Mouse (Mus musculus): ENCODE data around the gene Gzmf. TPM values are rescaled to one million over a fixed set of nuclear protein-coding genes. Genes with fewer than 3 reads are reported as not detected.
A peak's percentile ranks its signal among the peaks of the same experiment; 100 is the strongest.
"Not testable (repeated sequence)": the region's sequence is repeated elsewhere in the genome, so short reads cannot be mapped to it uniquely, and the experiment has no call there.

The Gzmf gene
- under 1 TPM in 1 of 2 experiments, not detected in 1; 0.96 TPM for polyA plus RNA-seq (2017; shearing (Covaris generic))

GRCm38 (mm10) chr14:56211317-56211716 is at the start of gene Gzmf:
Gzmf (minus strand) TSS chr14:56211417.
- no peak for ATAC-seq

DNA sequence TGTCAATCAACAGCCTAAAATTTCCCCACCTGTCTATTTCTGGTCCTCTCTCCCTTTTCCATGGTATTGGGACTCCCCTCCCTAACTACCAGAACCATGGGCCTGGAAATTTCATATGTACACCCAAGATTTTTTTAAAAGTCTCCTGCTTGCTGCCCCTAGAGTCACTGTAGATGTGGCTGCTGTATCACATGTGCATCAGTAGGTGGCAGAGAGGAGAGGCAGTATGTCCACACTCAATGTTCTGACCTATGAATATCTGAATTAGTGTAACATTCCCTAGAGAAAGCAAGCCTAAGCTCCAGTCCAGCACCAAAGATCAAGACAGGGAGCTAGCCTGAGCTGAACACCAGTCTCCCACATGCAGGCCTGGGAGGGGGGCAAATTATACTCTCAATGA is 29.2 kb upstream of the Gzmf start:
- ATAC-seq: peak; percentile 77

- ATAC-seq: no peak
These were observed 23.3 kb upstream of the Gzmf start, which contains the start of gene Gzmc for GRCm38 (mm10) chr14:56234556-56234955. Gzmc (minus strand) TSS chr14:56234656.

- peak; percentile 80 for ATAC-seq
These were observed 5.6 kb downstream of the Gzmf start for GRCm38 (mm10) chr14:56205613-56206012.

DNA sequence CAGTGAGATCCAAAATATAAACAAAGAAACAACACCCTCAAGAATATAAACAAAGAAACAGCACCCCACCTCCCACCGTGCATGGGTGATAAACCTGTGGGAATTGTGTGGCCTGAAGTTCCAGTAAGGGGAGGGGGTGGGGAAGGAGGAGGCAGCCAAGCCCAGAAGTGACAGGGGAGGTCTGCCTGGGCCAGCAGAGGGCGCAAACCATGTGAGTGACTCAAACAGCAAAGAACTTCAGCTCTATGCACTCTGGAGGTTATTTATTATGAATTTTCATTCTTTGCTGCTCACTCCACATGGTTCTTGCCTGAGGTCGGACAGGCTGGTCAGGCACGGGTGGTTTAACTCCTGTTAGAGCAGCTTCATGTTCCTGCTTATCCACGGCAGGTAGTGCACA is 6.2 kb downstream of the Gzmf start:
- ATAC-seq: peak; percentile 76

DNA sequence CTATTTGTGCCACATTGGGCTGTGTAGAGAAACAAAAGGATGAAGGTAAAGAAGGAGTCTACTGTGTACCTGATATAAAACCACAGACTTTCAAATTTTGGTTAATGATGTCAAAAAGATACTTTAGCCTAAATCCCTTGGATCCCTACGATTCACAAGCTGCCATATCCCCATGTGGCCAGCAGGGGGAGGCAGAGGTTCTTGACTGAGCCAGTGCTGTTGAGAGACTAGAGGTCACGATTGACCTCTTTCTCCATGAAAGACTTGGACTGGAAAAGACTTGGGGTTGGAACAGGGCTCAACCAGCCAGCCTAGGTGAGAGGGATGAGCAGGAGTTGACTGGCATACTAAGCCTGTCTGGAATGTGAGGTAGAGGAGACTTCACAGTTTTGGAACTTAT is 7.2 kb downstream of the Gzmf start:
- peak; percentile 24 for ATAC-seq

DNA sequence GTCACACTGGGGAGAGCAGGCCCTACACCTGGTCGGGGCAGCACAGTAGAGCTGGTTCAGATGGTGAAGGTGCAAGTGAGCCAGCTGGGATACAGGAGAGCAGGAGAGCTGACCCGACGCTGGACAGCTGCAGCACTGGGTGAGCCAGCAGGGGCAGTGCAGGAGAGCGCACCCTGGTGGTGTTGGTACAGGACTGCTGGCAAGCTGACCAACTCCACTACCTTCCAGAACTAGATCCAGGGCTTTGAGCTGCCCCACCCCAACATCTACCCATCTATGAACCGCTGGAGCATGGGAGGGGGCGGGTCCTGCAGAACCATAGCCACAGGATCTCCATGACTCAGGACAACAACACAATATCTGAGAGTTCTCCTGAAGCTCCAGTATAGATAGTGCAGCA is 24.3 kb downstream of the Gzmf start:
- no peak for ATAC-seq

DNA sequence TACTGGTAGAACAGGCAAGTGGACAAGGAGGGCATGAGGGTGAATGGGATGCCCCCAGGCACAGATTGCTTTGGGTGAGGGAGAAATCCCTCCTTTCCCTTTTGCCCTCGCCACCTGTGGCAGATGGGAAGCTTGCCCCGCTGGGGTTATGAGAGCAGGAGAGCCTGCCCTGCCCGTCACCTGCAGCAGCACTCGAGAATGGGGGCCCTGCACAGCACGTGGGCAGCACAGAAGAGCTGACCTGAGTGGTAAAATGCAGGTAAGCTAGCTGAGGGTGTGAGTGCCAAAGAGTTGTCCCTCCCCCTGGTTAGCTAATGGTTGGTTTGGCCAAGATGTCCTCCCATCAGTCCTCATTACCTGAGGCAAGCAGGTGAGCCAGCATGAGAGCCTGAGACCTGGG is 24.7 kb downstream of the Gzmf start:
- no peak for ATAC-seq

DNA sequence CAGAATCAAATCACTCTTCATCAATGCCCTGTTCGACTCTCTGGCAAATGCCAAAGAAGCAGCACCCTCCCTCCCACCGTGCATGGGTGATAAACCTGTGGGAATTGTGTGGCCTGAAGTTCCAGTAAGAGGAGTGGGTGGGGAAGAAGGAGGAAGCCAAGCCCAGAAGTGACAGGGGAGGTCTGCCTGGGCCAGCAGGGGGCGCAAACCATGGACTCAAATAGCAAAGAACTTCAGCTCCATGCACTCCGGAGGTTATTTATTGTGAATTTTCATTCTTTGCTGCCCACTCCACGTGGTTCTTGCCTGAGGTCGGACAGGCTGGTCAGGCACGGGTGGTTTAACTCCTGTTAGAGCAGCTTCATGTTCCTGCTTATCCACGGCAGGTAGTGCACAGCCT is 33.6 kb downstream of the Gzmf start:
- not testable (repeated sequence) for ATAC-seq

DNA sequence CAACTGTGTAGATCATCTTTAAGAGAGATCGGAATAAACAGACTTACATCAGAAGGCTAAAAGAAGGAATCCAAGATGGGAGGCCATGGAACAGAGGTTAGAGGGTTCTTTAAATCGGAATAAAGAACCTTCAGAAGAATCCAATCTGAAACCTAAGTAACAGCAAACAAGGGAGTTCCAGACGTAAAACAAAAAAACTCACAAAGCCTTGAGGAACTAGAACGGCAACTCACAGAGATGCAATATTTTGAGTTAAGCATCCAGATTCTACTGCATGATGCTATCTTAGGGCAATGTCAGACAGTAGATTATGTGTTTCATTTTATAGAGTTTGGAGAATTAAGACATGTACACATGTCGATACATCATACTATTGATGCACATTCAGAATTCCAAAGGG is 36.7 kb downstream of the Gzmf start, which contains the start of gene Gzmn:
Gene Gzmn (minus strand): TSS at position 101 of the 400 bp plus-strand sequence.
- ATAC-seq: no peak

- ATAC-seq: no peak
These were observed 37.8 kb downstream of the Gzmf start for GRCm38 (mm10) chr14:56173396-56173795.

- no peak for ATAC-seq
These were observed 38.5 kb downstream of the Gzmf start for GRCm38 (mm10) chr14:56172744-56173143.

DNA sequence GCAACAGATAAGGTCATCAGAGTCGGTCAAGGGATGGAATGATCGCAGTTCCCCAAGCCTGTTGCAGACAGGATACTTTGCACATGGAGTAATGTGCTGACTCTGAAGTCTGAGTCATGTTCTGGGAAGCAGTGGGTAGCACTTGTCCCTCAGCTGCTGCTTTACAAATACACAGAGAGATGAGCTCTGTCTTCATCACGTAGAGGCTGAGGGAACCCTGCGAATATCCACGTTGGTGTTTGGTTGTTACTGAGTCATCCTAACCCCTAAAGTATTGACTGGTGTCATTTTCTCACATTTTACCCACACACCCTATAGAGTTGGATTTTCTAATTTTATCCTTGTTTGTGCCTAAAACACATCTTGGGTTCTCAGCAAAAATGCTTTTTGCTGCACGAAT is 43.2 kb downstream of the Gzmf start:
- no peak for ATAC-seq

- no peak for ATAC-seq
These were observed 49.1 kb downstream of the Gzmf start for GRCm38 (mm10) chr14:56162109-56162508.

GRCm38 (mm10) chr14:56159479-56159878 is 51.7 kb downstream of the Gzmf start, which contains the start of gene Gzmg:
Gzmg (minus strand) TSS chr14:56159579.
- not testable (repeated sequence) for ATAC-seq

- no peak for ATAC-seq
These were observed 55.9 kb downstream of the Gzmf start for GRCm38 (mm10) chr14:56155340-56155739.

Other genes starting within 250 kb of the Gzmf start
- gene Mcpt1, start 193.4 kb downstream of the Gzmf start, polyA plus RNA-seq (2017; shearing (Covaris generic)): not detected
- gene Mcpt9, start 180.9 kb downstream of the Gzmf start, polyA plus RNA-seq (2017; shearing (Covaris generic)): not detected
- gene Mcpt2, start 169.4 kb downstream of the Gzmf start, polyA plus RNA-seq (2017; shearing (Covaris generic)): not detected
- not detected for gene Mcpt4, start 149.1 kb downstream of the Gzmf start, polyA plus RNA-seq (2017; shearing (Covaris generic))
- gene Mcpt8, start 126.1 kb downstream of the Gzmf start, polyA plus RNA-seq (2017; shearing (Covaris generic)): not detected
- not detected for gene Ctsg, start 108.8 kb downstream of the Gzmf start, polyA plus RNA-seq (2017; shearing (Covaris generic))
- not detected for gene Gzme, start 90.8 kb downstream of the Gzmf start, polyA plus RNA-seq (2017; shearing (Covaris generic))
- not detected for gene Gzmd, start 78.8 kb downstream of the Gzmf start, polyA plus RNA-seq (2017; shearing (Covaris generic))
- gene Gzmg, start 51.8 kb downstream of the Gzmf start, polyA plus RNA-seq (2017; shearing (Covaris generic)): not detected
- not detected for gene Gzmn, start 36.8 kb downstream of the Gzmf start, polyA plus RNA-seq (2017; shearing (Covaris generic))
- 10 to 100 TPM in 1 of 2 experiments, 1 to 10 TPM in 1; 6.0 to 10.5 TPM for gene Gzmc, start 23.2 kb upstream of the Gzmf start, polyA plus RNA-seq (2017; shearing (Covaris generic))
- 100 to 1,000 TPM; 142 to 148 TPM for gene Gzmb, start 50.8 kb upstream of the Gzmf start, polyA plus RNA-seq (2017; shearing (Covaris generic))
- gene Atp12a, start 153.7 kb upstream of the Gzmf start, polyA plus RNA-seq (2017; shearing (Covaris generic)): not detected
- under 1 TPM in 1 of 2 experiments, not detected in 1; 0.21 TPM for gene Rnf17, start 191.2 kb upstream of the Gzmf start, polyA plus RNA-seq (2017; shearing (Covaris generic))

Data from activated CD4-positive, CD25-positive, alpha-beta regulatory T cell, adult 4 months (primary cell).